Mouse (Mus musculus): ENCODE data around the gene Kif2c.
A peak's percentile ranks its signal among the peaks of the same experiment; 100 is the strongest.
"Not testable (repeated sequence)": the region's sequence is repeated elsewhere in the genome, so short reads cannot be mapped to it uniquely, and the experiment has no call there.

The Kif2c gene

GRCm38 (mm10) chr4:117189382-117189855 is 7.0 kb upstream of the Kif2c start:
- DNase-seq (ENCODE audit: low spot score), result peak; percentile 87

DNA sequence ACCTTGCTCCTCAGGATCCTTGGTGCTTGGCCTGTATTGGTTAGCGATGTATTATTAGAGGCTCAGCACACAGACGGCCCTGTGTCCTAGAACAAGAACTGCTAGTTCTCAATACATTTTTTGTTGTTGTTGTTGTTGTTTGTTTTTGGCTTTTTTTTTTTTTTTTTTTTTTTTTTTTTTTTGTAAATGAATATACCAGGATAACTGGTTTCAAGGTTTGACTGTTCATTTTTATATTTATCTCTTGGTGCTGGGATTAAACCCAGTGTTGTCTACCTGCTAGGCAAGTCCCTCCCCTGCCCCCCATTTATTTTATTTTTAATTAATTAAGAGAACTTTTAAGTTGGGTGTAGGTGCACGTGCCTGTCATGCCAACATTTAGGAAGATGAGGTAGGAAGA is 6.5 kb upstream of the Kif2c start:
- DNase-seq (ENCODE audit: low spot score), result no peak

DNA sequence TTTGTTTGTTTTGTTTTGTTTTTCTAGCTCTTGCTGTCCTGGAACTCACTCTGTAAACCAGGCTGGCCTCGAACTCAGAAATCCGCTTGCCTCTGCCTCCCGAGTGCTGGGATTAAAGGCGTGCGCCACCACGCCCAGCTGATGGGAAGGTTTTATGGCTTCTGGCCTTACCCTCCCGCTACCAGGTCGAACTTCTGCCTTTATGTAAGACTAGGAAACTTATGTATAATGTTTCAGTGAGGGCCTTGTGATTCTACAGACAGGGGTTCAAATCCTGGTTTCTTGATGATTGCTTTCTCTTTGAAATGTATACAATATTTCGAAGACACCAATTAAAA is 289 bp upstream of the Kif2c start:
- DNase-seq (ENCODE audit: low spot score), result not testable (repeated sequence)

DNA sequence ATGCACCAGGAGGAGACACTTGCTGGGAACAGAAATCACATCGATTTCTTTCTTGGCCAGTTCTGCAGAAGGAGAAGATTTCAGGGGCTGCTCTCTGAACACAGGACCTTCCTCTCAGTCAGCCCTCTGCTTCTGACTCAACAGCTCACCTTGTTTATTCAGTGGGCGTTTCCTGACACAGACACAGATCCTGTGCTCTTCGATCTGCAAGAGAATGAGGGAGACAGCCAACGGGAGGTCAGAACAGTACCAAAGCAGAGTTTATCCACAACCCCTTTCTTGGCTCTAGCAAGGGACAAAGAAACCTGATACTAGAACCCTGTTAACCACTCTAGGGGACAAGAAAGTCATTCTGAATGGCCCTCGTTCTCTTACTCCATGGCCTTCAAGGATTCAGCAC is 12.5 kb downstream of the Kif2c start:
- no peak for DNase-seq (ENCODE audit: low spot score)

DNA sequence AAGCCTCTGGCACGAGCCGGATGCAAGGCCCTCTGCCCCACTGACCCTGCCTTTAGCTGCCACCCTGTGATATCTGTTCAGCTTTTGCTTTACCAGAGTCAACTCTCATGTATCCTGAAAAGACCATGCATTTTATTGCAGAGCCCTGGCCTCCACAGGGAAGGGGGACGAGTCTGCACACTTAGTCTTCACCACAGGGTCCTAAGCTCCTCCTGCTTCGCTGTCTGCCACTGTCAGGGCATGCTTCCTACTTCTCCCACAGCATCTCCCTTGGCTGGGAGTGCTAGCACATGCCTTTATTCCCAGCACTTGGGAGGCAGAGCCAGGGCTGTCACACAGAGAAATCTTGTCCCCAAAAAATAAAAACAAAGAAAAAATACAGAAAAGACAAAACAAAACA is 21.3 kb downstream of the Kif2c start:
- no peak for DNase-seq (ENCODE audit: low spot score)

DNA sequence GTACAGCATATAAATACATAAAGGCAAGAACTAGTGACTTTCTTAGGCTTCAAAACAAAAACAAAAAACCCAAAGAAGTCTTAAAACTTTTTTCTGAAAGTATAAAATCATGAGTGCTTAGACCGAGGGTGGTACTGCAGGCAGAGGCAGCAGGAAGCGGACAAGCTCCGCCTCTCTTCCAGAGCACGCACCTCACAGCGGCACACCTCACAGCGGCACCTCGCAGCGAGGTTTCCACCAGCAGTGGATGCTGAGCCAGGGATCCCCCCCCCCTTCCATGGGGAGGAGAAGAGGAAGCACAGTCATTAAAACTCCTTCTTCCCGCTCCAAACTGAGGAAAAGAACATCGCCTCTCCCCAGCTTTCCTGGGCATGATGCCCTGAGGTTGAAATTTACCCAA is 22.8 kb downstream of the Kif2c start:
- DNase-seq (ENCODE audit: low spot score), result no peak

- no peak for DNase-seq (ENCODE audit: low spot score)
Observed at GRCm38 (mm10) chr4:117156372-117156771, 26.1 kb downstream of the Kif2c start.

DNA sequence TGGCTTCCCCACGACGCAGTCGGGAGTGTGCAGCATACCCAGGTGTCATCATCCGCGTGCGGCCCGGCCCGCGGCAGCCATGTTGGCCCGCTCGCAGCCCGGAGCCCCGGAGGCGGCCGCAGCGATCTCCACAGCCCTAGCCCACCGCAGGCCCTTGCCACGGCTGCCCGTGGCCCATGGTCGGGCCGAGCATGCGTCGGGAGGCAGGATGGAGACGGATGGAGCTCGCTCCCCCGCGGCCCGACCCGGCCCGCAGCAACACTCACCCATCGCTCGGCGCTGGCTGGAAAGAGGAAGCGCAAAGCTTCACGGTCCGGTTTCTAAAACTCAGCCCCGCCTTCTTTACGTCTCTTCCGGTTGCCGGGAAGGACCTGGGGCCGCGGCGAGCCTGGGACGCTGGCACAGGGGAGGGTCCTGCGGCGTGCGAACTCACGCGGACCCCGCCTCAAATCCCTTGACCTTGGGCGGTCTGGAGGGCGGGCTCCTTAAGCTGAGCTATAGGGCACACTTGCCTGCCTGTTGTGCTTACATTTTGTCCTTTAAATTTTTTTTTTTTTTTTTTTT is 26.6 kb downstream of the Kif2c start, which contains the start of gene Rps8:
Gene Rps8 (minus strand): TSS at position 452 of the 564 bp plus-strand sequence.
- DNase-seq (ENCODE audit: low spot score), result peak; percentile 77

DNA sequence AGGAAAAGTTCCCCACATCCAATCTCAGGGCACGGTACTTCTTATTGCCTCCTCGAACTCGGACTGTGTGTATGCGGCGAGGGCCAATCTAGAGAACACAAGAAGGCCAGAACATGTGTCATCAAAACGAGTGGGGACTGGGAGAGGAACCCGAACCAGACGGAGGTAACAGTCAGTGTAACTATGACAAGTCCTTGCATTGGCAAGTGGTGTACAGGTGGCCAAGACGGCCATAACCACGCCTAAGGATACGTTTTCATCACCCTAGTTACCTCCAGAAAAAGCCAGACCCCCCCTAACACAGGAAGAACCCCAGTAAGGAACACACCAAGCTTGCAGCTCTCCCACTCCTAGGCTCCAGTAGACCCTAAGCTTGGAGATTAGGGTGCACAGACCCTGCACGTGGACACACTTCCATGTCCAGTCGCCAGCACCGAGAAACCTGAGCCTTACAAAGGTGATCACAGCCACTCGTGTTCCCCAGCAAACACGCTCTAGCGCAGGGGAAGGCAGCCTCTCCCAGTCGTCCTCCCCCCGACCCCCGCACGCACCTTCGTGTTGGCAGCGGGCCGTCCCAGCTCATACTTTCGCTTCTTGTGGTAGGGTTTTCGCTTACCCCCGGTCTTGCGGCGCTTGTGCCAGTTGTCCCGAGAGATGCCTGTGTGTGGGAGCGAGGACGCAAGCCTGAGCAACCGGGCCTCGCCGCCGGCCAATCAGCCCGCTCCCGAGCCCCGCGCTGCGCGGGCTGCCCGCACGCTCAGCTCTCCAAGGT is 27.2 kb downstream of the Kif2c start:
- DNase-seq (ENCODE audit: low spot score), result no peak

DNA sequence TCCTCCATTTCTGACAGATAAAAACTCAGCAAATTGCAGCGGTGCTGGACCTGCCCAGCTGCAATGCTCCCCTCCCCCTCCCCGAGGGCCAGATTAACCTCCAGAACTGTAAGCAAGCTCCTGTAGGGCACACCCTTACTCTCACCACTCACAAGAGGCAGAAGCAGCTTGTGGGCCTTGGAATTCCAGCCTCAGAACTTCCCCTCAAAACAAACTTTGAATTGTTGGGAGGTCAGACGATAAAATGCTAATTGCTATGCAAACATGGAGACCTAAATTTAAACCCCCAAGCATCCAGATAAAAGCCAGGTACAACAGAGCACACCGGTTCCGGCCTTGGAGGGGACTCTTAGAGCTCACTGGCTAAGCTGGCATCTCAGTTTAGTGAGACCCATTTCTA is 29.7 kb downstream of the Kif2c start:
- no peak for DNase-seq (ENCODE audit: low spot score)

DNA sequence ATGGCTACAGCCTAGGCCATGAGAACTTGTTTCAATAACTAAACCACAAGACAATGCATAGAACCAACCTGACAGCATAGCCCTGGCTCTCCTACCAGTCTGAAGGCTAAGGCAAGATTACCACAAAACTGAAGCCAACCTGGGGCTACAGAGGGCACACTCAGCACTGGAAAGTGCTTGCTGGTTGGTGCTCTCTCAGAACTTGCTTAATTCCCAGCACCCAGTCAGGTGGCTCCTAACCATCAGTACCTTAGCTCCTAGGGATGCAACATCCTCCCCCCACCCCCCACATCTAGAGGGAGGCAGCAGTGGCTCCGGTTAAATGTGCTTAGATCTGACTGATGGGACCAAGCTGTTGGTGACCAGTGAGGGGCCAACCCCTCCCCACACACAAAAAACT is 31.0 kb downstream of the Kif2c start:
- no peak for DNase-seq (ENCODE audit: low spot score)

DNA sequence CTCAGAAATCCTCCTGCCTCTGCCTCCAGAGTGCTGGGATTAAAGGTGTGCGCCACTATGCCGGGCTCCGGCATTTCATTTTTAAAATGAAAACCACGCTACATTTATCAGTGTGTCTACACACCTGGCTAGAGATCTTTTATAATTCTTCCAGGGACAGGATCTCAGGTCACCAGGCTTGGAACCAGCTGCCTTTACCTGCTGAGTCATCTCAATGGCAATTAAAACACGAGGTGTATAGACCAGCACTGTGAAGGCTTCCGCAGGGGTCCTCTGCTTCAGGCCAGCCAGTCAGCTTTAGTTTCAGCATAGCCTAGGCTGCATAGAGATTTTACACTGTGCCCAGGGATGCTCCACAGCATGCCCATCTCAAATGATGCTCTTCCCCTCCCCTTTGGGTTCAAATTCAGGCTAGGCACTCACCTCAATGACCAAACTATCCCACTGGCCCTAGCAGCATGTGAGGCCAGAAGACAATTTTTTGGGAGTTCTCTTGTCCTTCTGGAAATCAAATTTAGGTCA is 32.2 kb downstream of the Kif2c start:
- no peak for DNase-seq (ENCODE audit: low spot score)

- no peak for DNase-seq (ENCODE audit: low spot score)
Observed at GRCm38 (mm10) chr4:117149291-117150211, 32.9 kb downstream of the Kif2c start.

DNA sequence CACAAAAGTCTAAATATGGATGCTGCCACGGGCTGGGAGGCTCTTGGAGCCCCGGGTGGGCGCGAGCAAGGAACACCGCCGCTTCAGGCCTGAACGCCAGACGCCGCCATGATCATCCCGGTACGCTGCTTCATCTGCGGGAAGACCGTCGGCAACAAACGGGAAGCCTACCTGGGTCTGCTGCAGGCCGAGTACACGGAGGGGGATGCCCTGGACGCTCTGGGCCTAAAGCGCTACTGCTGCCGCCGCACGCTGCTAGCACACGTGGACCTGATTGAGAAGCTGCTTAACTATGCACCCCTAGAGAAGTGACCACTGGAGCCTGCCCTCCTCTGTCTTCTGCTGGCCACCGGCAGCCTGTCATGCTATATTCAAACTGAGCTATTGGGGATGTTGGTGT is 33.6 kb downstream of the Kif2c start:
- DNase-seq (ENCODE audit: low spot score), result no peak

DNA sequence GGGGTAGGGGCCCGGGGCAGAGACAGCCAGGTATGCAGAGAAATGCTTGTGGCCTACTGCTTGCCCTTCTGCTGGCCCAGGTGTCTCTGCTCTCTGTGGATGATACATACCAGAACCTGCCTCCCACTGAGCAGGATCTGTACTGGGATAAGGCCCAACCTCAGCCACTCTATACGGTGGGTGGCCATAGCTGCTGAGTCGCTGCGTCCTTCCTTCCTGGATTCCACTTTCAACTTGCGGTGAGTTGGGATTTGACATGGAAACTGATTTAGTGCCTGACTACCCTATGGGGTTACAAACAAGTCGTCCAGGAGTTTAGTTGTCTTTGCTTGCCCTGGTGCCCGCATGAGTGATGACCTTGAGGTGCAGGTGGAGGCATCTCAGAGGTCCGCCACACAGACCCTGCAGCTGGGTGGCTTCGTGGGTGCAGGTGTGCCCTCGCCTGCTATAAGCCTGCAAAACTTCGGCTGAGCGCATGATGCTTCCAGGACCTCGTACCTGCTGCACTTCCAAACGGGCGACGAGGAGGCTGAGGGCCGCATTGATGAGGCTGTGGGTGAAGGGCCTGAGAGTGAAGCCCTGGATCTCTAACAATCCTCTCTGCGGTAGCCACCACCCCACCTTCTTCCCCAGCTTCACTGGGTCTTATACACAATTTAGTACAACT is 34.3 kb downstream of the Kif2c start:
- no peak for DNase-seq (ENCODE audit: low spot score)

DNA sequence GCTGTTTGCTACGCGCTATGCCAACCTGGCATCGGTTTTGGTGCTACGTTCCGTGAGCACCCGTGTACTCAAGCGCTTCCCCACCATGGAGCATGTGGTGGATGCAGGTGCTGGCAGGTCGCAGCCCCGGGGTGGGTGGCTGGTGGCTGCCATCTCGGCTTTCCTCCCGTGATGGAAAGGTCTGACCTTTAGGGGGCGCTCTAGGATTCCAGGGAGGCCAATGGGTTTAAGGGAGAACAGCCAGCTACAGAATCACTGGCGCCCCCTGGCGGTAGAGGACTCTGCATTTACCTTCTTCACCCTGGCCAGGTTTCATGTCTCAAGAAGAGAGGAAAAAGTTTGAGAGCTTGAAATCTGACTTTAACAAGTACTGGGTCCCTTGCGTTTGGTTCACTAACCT is 36.3 kb downstream of the Kif2c start:
- peak; percentile 96 for DNase-seq (ENCODE audit: low spot score)

- DNase-seq (ENCODE audit: low spot score), result no peak
Observed at GRCm38 (mm10) chr4:117145248-117145647, 37.2 kb downstream of the Kif2c start.

DNA sequence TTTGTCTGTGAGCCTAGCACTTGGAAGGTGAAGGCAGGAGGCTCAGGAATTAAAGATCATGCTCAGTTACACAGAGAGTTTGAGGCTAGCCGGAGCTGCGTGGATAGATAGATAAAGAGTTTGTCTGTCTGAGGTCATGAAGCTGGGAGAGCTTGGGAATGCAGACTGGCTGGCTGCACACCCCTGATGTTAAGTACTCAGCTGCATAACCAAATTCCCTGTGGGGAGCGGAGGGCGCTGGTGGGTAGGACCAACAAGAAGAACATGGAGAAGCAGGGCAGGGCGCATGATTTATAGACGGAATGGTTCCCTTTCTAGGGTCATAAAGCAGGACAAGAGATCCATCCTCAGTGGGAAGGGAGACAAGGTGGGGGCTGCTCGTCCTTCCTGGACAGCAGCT is 39.4 kb downstream of the Kif2c start:
- no peak for DNase-seq (ENCODE audit: low spot score)

GRCm38 (mm10) chr4:117140613-117141012 is 41.8 kb downstream of the Kif2c start:
- DNase-seq (ENCODE audit: low spot score), result no peak

GRCm38 (mm10) chr4:117139217-117139612 is 43.2 kb downstream of the Kif2c start:
- peak; percentile 62 for DNase-seq (ENCODE audit: low spot score)

- DNase-seq (ENCODE audit: low spot score), result no peak
Observed at GRCm38 (mm10) chr4:117138295-117139216, 43.9 kb downstream of the Kif2c start.

All from c-Kit-positive CD71-positive TER-119-positive erythroid progenitor cells, embryonic 14.5 days (primary cell).